Mouse (Mus musculus) megakaryocyte-erythroid progenitor cell, adult 5-6 weeks (primary cell): ENCODE results near the gene Cox7a2l. TPM values are rescaled to one million over a fixed set of nuclear protein-coding genes. Genes with fewer than 3 reads are reported as not detected.

Experiments
- ATAC-seq: replicated peaks from 2 replicates; pipeline ENCODE4 v1.8.0; 2016; ENCODE audit warnings: mild to moderate bottlenecking, inconsistent platforms; ENCODE audit not compliant: severe bottlenecking, poor library complexity, low FRiP score, low TSS enrichment
- total RNA-seq, 2 experiments: library from RNA; stranded (forward) in 1 of 2; stranded (reverse) in 1 of 2; fragments of 200-1000, 215-1000 nt in 1 of 2; fragments of >200 nt in 1 of 2; fragmentation: Nextera tagmentation in 1 of 2; gene quantifications; 2 replicates each; pipeline ENCODE4 v1.2.3; 2014 to 2017

Gene Cox7a2l
- total RNA-seq, 2 experiments from 2014 or later = 161 to 239 TPM

DNA sequence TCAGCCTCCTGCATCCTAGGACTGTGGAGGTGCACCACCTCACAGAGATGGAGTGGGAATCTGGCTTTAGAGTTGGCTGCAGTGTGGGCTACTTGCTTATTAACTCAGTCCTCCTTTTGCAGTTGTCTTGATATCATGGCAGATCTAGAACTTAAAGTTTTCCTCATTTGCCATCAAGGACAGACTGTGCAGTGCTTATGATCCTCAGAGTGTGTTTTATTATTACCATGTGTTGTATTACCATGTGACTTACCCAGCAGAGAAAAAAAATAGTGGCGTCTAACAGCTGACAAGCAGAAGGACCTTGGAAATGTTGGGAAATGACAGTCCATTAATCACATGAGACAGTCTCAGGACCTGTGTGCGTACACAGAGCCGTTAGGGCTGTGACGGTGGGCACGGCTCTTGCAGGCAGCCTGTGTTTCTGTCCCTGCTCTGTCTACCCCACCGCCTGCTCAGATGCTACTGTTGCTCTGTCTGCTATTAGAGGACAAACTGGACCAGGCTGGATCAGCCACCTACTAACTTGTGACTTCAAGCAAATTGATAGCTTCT is 50.4 kb downstream of the Cox7a2l start:
- ATAC-seq = no peak

DNA sequence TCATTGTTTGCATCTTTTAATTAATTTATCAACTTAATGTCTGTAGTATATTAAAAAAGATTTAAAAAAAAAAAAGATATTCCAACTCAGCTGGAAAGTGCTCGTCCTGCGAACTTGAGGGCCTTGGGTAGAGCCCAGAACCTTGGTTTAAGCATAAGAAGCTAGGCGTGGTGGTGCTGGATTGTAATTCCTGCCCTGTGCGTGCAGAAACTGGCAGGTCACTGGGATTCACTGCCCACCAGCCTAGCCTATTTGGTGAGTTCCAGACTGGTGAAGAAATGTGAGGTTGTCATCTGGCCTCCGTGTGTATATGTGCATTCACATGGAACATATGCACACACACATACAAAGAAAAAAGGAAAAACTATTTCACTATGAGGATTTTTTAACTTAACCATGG is 51.2 kb downstream of the Cox7a2l start:
- no peak for ATAC-seq

DNA sequence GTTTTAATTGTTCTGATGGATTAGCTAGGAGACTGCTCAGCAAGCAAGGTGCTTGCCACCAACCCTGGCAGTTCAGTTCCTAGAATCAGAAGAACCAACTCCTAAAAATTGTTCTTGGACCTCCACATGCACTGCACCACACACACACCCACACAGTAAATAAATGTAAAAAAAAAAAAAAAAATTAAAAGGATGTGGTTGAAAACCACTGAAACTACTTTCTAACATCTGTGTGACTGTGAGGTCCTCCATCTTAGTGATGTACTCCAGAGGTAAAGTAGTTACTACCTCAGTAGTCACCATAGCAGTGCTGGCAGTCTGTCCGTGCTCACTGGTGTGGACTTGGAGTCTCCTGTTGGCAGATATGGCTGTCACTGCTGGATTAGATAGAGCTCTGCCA is 59.9 kb downstream of the Cox7a2l start:
- ATAC-seq = no peak

DNA sequence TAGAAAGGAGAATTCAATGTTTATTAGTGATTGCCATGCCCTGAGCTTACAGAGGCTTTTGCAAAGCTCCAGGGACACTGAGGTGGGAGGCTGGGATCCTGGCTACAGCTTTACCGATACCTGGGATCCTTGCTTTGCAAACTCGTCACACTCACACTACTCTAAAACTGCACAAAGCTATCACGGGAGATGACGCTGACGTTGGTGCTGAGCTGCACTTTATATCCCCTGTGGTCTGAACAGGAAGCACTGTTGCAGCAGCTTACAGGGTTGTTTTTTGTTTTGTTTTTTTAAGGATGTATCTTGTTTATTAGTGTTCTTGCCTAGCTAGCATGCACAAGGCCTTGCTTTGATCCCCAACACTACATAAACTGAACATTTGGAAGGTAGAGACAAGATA is 63.5 kb downstream of the Cox7a2l start:
- no peak for ATAC-seq

DNA sequence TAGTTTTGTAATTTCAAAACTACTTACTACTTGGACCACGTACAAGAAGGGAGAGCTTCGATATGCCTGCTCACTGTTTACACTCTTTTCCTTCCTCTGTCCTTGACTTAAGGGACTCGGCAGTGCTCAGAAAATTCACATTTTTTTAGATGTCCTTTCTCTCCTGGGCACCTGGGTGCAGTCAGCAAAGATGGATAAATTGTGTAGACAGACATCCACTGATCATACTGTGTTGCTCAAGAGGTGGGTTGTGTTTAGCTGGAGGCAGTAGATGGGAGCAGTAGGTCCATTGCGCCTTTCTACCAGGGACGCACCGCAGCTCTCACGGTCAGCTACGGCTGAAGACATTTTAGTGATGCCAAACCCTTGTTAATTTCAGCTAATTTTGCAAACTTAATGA is 64.7 kb downstream of the Cox7a2l start:
- ATAC-seq = no peak

Other genes starting within 250 kb of the Cox7a2l start
- gene Eml4, start 166.4 kb downstream of the Cox7a2l start, total RNA-seq (2014; fragmentation: Nextera tagmentation) = 7.1 and 10.3 TPM in 2 replicates
- 22.6 and 26.0 TPM in 2 replicates for gene Eml4, start 166.4 kb downstream of the Cox7a2l start, total RNA-seq (2017)
- 0.17 TPM in 1 of 2 replicates, not detected in the other for gene Kcng3, start 114.6 kb upstream of the Cox7a2l start, total RNA-seq (2014; fragmentation: Nextera tagmentation)
- gene Kcng3, start 114.6 kb upstream of the Cox7a2l start, total RNA-seq (2017) = 0.23 TPM in 1 of 2 replicates, not detected in the other
- gene Mta3, start 188.8 kb upstream of the Cox7a2l start, total RNA-seq (2014; fragmentation: Nextera tagmentation) = 76.4 and 86.3 TPM in 2 replicates
- 68.2 and 77.5 TPM in 2 replicates for gene Mta3, start 188.8 kb upstream of the Cox7a2l start, total RNA-seq (2017)